Mouse (Mus musculus) testis, postnatal 14 days (tissue): ENCODE data around the gene Ccdc120.

Experiments used
- DNase-seq: peaks from one replicate; pipeline ENCODE4 v3.0.0; 2021; ENCODE audit warnings: low spot score

Ccdc120 gene

GRCm38 (mm10) chrX:7750432-7751116, at the start of gene Ccdc120:
Gene Ccdc120 (minus strand): TSS chrX:7750905.
- peak; percentile 73 for DNase-seq

GRCm38 (mm10) chrX:7797327-7797726, 46.6 kb upstream of the Ccdc120 start:
- DNase-seq = no peak

DNA sequence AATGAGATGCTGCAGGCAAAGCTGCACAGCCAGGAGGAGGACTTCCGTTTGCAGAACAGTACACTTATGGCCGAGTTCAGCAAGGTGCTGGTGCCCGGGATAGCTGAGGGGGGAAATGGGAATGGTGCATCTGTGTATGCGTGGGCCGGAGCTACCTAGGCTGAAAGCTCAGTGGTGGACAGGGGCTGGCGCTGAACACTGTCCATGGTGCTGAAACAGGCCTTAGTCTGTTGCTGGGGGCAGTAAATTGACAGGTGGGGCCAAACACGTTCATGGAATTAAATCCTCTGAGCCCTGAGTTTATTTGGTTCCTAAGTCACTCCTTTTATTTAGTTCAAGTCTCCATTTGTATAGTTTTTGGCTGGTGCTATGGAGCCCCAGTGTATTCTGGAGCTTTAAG, 44.3 kb upstream of the Ccdc120 start:
- peak; percentile 11 for DNase-seq

GRCm38 (mm10) chrX:7793361-7793760, 42.7 kb upstream of the Ccdc120 start:
- no peak for DNase-seq

GRCm38 (mm10) chrX:7790309-7790708, 39.6 kb upstream of the Ccdc120 start:
- DNase-seq = no peak

DNA sequence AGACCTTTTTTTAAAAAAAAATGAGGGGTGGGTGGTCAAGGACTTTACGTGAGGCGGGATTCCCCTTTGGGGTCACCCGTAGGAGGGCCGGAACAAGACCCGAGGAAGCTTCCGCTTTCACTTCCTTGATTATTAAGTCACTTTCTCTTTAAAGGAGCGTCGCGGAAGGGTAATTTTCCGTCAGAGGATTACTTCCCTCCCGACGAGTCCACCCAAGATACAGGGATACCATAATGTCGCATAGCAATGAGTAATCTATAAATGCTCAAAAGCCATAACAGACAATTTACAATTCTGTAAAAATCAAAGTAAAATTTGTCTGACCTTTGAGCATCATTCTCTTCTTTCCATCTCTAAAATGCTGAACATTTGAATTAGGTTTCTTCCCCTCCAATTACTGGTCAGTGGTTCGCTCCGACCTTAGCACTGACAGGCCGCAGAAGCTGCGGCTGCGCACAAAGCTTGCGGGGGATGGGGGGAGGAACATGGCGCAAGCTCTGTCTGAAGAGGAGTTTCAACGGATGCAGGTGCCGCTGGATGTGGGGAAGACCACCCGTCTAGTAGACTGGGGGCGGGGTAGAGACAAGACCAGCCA, 38.9 kb upstream of the Ccdc120 start, which contains the start of gene Gripap1:
Gene Gripap1, plus strand, starts transcription at position 224 of the 595 bp plus-strand sequence.
- DNase-seq = peak; percentile 61

DNA sequence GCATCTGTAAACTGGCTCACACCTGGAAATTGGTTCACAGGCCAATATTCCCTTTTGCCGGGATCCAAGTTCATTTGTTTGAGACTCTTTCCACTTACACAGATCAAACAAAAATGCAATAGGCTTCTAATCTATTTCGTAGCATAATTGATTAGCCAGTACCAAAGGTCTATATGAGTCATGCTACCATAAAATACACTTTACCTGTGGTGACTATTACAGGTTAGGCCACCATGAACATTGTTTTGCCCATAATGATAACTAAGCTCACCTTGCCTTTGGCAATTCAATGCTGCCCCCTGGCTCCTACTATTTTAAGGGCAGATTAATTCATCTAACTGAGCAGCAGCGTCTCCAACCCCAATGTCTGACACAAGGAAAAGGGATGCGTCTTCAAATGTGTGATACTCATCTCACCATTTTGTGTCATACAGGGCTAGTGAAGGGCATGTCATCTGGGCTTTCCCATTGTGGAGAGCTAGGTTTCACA, 31.9 kb upstream of the Ccdc120 start:
- no peak for DNase-seq

- no peak for DNase-seq
Measured at GRCm38 (mm10) chrX:7779294-7779693, 28.6 kb upstream of the Ccdc120 start.

- no peak for DNase-seq
Measured at GRCm38 (mm10) chrX:7778450-7779244, 27.9 kb upstream of the Ccdc120 start.

GRCm38 (mm10) chrX:7776329-7777082, 25.8 kb upstream of the Ccdc120 start:
- DNase-seq = no peak

DNA sequence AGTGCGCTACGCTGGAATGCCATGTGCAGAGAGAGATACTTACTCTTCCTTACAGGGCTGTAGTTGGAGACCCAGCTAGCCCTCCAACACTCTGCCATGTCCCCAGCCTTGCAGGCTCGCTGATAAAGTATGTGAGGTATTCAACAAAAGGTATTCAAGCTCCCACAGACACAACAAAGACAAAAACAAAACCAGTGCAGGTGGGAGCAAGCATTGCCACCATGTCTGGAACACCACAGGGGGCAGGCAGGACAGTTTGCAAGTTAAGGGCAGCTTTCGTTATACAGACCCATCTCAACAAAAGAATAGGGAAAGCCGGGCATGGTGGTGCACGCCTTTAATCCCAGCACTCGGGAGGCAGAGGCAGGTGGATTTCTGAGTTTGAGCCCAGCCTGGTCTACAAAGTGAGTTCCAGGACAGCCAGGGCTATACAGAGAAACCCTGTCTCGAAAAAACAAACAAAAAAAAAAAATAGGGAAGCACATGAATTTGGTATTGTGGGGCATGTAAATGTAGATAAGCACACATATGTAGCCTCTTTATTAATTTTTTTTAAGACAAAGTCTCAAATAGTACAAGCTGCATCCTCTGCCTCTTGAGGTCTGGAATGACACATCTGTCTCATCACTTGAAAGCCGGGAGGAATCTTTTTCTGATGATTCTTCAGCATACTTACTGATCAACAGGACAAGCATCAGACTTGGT, 24.9 kb upstream of the Ccdc120 start:
- DNase-seq = no peak

DNA sequence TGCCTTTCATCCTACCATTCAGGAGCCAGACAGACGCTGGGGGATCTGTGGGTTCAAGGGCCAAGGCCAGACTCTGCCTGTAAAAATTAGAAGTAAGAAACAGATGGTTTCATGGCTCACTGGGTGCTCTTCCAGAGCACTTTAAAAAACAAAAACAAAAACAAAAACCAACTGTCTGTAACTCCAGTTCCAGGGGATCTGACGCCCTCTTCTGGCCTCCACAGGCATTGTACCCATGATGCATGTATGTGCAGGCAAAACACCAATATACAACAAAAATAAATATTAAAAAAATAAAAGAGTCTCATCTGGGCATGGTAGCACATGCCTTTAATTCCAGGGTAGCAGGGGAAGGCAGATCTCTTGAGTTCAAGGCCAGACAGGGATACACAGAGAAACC, 22.1 kb upstream of the Ccdc120 start:
- no peak for DNase-seq

- no peak for DNase-seq
Measured at GRCm38 (mm10) chrX:7769302-7770017, 18.8 kb upstream of the Ccdc120 start.

DNA sequence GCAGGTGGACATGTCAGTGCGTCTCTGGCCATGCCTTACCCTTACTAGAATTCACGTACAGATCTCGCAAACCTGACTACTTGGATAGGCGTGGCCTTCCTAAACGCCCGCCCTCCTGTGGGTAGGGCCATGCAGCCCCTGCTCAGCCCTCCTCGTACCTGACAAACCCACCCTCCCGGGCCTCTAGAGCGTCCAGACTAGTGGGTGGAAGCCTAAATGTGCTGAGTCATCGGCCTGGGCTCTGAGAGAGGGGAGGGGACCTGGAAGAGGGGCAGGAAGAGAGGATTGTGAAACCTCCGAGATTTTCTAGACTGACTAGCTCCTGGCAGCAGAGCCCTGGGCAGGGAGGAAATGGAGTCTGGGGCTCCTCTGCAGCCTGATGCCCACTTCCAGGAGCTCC, 15.1 kb upstream of the Ccdc120 start:
- peak; percentile 51 for DNase-seq

GRCm38 (mm10) chrX:7765281-7765670, 14.6 kb upstream of the Ccdc120 start:
- no peak for DNase-seq

- no peak for DNase-seq
Measured at GRCm38 (mm10) chrX:7764657-7765280, 14.1 kb upstream of the Ccdc120 start.

DNA sequence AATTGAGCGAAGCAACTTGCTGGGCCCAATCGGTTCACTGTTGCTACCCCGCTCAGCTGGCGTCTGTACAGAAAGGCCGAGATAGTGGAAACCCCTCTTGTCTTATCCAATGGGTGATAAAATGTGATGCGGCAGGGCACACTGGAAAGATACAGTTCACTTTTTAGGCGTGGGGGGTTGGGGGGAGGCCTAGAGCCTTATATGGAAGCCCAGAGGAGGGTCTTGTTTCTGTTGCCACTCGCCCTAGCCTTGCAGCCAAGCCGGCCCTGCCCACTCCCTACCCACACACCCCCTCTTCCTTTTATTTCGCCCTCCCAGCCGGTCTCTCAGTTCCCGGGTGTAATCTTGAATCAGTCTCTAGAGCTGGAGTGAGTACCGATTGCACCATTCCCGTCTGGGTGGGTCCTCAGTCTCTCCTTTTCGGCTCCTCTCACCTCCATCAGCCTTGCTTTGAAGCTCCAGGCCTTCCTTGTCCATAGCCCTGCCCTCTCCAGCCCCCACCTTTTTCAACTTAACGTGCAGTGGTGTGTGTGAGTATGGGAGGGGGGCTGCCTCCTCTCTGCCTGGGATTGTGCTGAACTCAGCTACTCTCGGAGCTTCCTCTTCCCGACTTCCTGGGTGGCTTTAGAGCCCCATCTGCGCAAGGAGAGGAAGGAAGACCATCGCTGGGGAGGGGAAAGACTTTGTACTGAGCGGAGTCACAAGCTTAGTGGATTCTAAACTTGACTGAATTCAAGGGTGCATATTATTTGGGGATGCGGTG, 13.1 kb upstream of the Ccdc120 start:
- peak; percentile 80 for DNase-seq

DNA sequence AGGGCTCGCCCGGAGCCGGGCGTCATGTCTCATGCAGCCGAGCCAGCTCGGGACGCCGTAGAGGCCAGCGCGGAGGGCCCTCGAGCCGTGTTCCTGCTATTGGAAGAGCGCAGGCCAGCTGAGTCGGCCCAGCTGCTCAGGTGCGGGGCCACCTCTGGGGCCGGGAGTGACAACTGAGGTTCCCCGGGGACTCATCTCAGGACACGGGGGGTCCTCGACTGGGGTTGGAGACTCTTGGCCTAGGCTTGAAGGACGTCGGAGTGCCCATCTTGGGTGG, 12.2 kb upstream of the Ccdc120 start:
- DNase-seq = no peak

DNA sequence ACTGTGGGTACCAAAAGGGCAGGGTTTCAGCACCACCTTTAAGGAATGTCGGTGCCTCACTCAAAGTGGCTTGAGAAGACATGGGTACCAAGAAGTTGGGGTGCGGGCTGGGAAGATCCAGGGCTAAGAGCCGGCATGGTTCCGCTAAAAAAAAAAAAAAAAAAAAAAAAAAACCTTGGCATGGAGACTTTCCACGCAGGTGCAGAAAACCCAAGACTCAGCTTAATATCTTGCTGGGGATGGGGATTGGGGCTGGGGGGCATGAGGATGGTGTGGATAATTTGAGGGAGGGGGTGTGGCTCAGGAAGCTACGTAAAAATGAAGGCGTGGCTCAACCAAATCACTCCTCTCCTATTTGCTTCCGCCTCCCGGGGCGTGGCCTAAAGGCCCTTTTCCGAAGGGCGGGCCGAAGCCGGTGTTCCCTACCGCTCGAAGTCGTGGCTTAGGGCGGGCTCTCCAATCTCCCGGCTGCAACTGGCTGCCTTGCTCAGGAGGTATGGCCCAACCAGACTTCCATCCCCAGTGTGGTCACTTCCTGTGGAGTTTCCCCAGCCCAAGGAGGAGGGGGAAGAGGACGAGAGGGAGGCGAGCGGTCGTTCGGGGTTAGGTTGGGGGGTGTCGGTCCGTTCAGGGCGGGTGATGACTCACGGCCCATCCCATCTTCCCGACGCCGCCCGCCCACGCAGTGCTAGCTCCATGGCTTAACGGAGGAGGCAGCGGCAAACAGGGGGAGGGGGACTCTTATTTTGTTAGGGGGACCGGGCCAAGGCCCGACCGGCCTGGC, 11.6 kb upstream of the Ccdc120 start, which contains the start of gene Tfe3:
Gene Tfe3, plus strand, starts transcription at position 424 of the 784 bp plus-strand sequence.
- peak; percentile 92 for DNase-seq
